Mouse (Mus musculus) liver, postnatal 0 days (tissue): Measurements from ENCODE around the gene Mag. TPM values are rescaled to one million over a fixed set of nuclear protein-coding genes. Genes with fewer than 3 reads are reported as not detected.
A peak's percentile ranks its signal among the peaks of the same experiment; 100 is the strongest.
"Not testable (repeated sequence)": the region's sequence is repeated elsewhere in the genome, so short reads cannot be mapped to it uniquely, and the experiment has no call there.

ENCODE experiments used
- ATAC-seq: fragments of 200-750 bp; cut with Nextera tagmentation; 2 replicates; pipeline ENCODE4 v1.8.0; 2017; ENCODE audit warnings: mild to moderate bottlenecking, moderate library complexity
- DNase-seq: peaks from one replicate; pipeline ENCODE4 v3.0.0-alpha.2; 2016
- H3K27ac ChIP-seq: fragments of 300-500 bp; sonication (generic); 2 replicates; pipeline ENCODE4 v1.5.1; 2014; ENCODE audit warnings: antibody characterized with exemption, moderate library complexity, mild to moderate bottlenecking, low read depth
- H3K27me3 ChIP-seq: fragments of 300-500 bp; sonication (generic); 2 replicates; pipeline ENCODE4 v1.6.1; 2014; ENCODE audit warnings: low read length, control low read depth, mixed read lengths; ENCODE audit not compliant: insufficient read depth
- H3K36me3 ChIP-seq: fragments of 300-500 bp; sonication (generic); replicated peaks from 2 replicates; pipeline ENCODE4 v1.6.1; 2014; ENCODE audit warnings: mild to moderate bottlenecking, control low read depth, low read length, moderate library complexity, mixed read lengths; ENCODE audit not compliant: insufficient read depth
- H3K4me1 ChIP-seq: fragments of 300-500 bp; sonication (generic); 2 replicates; pipeline ENCODE4 v1.6.1; 2014; ENCODE audit warnings: antibody characterized with exemption, mild to moderate bottlenecking, control low read depth; ENCODE audit not compliant: insufficient read depth
- H3K4me2 ChIP-seq: fragments of 300-500 bp; sonication (generic); 2 replicates; pipeline ENCODE4 v1.6.1; 2014; ENCODE audit warnings: low read depth, mild to moderate bottlenecking, low read length, moderate library complexity, mixed read lengths
- H3K4me3 ChIP-seq: fragments of 300-500 bp; sonication (generic); 2 replicates; pipeline ENCODE4 v1.5.1; 2014; ENCODE audit warnings: low read depth, low read length
- H3K9ac ChIP-seq: fragments of 300-500 bp; sonication (generic); replicated peaks from 2 replicates; pipeline ENCODE4 v1.6.1; 2014; ENCODE audit warnings: mild to moderate bottlenecking, moderate library complexity
- H3K9me3 ChIP-seq: fragments of 300-500 bp; sonication (generic); 2 replicates; pipeline ENCODE4 v1.6.1; 2016; ENCODE audit warnings: mild to moderate bottlenecking, control low read depth, low read length, mixed read lengths
- CTCF ChIP-seq: sonication (generic); IDR thresholded peaks from 2 replicates; pipeline ENCODE4 v1.5.1; 2016; ENCODE audit warnings: antibody characterized with exemption, low read depth
- EP300 ChIP-seq: IDR thresholded peaks from 2 replicates; pipeline ENCODE4 v1.6.1; 2016; ENCODE audit warnings: antibody characterized with exemption, low read depth, mild to moderate bottlenecking
- WGBS: fragments of 180-500 bp; shearing (Covaris S2); extraction: QIAGEN DNeasy Blood & Tissue Kit; methylation state at CpG from one replicate; pipeline ENCODE4 v1.1.7; 2014; ENCODE audit not compliant: insufficient replicate concordance; 5-methylcytosine and 5-hydroxymethylcytosine counted together
- polyA plus RNA-seq: library from polyadenylated mRNA; unstranded; fragments of >200 nt; fragmentation: Nextera tagmentation; extraction: Ambion mirVana; gene quantifications from 2 replicates; pipeline ENCODE4 v1.2.1, GENCODE M21; 2015

Gene Mag
- polyA plus RNA-seq, 1 experiment from 2014 or later: 0.47 TPM

DNA sequence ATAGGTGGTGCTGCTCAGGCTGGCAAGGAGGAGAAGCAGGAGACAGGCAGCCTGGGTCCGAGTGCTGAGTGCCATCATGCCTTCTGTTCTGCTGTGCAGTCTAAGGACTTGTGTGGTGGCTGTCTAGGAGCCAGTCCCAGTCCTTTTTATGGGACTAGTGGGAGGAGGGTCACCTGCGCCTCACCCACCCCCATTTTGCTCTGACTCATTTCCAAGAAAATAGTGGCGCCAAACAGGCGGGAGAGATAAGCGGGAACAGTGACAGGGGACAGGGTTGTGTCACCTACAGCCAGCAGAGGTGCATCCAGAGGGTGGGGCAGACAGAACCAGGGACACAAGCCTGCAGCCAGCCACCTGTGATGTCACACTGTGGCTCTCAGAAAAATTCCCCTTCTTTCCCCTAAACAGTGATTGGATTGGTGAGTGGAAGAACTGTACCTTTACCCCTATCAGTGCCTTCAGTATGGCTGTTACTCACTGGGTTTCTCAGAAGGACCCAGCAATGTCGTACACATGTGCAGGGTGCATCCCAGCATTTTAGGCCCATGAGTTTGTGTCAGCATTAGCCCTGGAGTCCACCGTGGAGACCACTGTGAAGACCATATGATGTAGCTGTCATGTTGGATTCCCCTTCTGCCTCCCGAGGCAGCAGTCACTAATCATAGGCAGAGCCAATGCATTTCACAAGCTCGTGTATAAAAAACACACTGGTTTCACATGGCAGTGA is 29.4 kb upstream of the Mag start, which contains the start of gene Hamp:
Gene Hamp (minus strand): TSS at position 124 of the 727 bp plus-strand sequence.
- H3K9me3 ChIP-seq: no peaks in the 10 kb centered on the region
- ATAC-seq (peak; percentile 68), DNase-seq (no peak)
- no peaks in the 10 kb centered on the region for H3K27me3 ChIP-seq
- no peaks in the 10 kb centered on the region for H3K4me1 ChIP-seq
- no peak within 1 kb of the TSS for H3K27ac ChIP-seq
- peak; percentile 82 for TF ChIP-seq EP300
- no peak for TF ChIP-seq CTCF
- 0 out of 2 replicates have a peak within 1 kb of the TSS, but pooled peaks have one; percentile 29 for H3K4me2 ChIP-seq
- 64% methylated on average over 9 of the region's 9 CpGs for whole genome bisulfite sequencing
- H3K9ac ChIP-seq: no peak within 1 kb of the TSS
- H3K4me3 ChIP-seq: no peak within 1 kb of the TSS
- H3K36me3 ChIP-seq: peaks cover 4% of the 10 kb centered on the region; the same call in 1 of the 2 replicates

DNA sequence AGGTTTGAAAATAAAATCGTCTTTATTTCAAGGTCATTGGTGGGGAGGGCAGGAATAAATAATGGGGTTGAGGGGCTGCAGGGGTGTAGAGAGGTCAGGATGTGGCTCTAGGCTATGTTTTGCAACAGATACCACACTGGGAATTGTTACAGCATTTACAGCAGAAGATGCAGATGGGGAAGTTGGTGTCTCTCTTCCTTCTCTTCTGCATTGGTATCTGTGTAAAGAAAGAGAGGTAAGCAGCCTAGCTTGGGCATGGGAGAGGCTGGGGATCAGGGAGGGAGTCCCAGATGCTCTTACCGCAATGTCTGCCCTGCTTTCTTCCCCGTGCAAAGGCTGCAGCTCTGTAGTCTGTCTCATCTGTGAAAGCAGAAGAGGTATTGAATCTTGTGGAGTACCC is 27.7 kb upstream of the Mag start:
- ATAC-seq, H3K4me2 ChIP-seq, H3K27ac ChIP-seq, H3K9ac ChIP-seq, H3K4me3 ChIP-seq, H3K4me1 ChIP-seq, H3K27me3 ChIP-seq, H3K9me3 ChIP-seq, H3K36me3 ChIP-seq, DNase-seq: not testable (repeated sequence)
- WGBS: 36% methylated on average over 3 of the region's 3 CpGs

GRCm38 (mm10) chr7:30940070-30940469 is 25.4 kb upstream of the Mag start:
- H3K27ac ChIP-seq, H3K27me3 ChIP-seq, H3K9ac ChIP-seq, H3K36me3 ChIP-seq, H3K4me3 ChIP-seq, ATAC-seq, H3K4me1 ChIP-seq, DNase-seq, H3K9me3 ChIP-seq, H3K4me2 ChIP-seq: not testable (repeated sequence)
- WGBS: 94% methylated on average over 1 of the region's 1 CpGs

GRCm38 (mm10) chr7:30935422-30936099 is 20.9 kb upstream of the Mag start:
- not testable (repeated sequence) for ATAC-seq, H3K4me1 ChIP-seq, H3K27me3 ChIP-seq, H3K4me3 ChIP-seq, H3K4me2 ChIP-seq, DNase-seq, H3K9ac ChIP-seq, H3K9me3 ChIP-seq, H3K27ac ChIP-seq, H3K36me3 ChIP-seq
- WGBS: 51% methylated on average over 6 of the region's 6 CpGs

- not testable (repeated sequence) for H3K27ac ChIP-seq, H3K36me3 ChIP-seq, H3K4me1 ChIP-seq, H3K9me3 ChIP-seq, H3K4me2 ChIP-seq, DNase-seq, H3K27me3 ChIP-seq, H3K4me3 ChIP-seq, ATAC-seq, H3K9ac ChIP-seq
- 78% methylated on average over 2 of the region's 2 CpGs for WGBS
These were observed 9.9 kb upstream of the Mag start, which contains the start of gene Hamp2 for GRCm38 (mm10) chr7:30924581-30924980. TSS of gene Hamp2 (minus strand) at chr7:30924681.

- Histone ChIP-seq H3K4me1 (no peaks in the 10 kb centered on the region), H3K9ac (no peak overlapping the region), H3K27ac (no peak overlapping the region), H3K9me3 (no peaks in the 10 kb centered on the region), H3K27me3 (no peaks in the 10 kb centered on the region), H3K4me3 (no peak overlapping the region), H3K36me3 (no peaks in the 10 kb centered on the region), H3K4me2 (no peak overlapping the region)
- ATAC-seq (no peak), DNase-seq (no peak)
- TF ChIP-seq CTCF (no peak), EP300 (no peak)
- 57% methylated on average over 3 of the region's 3 CpGs for WGBS
These were observed 9.4 kb upstream of the Mag start for GRCm38 (mm10) chr7:30924071-30924470.

DNA sequence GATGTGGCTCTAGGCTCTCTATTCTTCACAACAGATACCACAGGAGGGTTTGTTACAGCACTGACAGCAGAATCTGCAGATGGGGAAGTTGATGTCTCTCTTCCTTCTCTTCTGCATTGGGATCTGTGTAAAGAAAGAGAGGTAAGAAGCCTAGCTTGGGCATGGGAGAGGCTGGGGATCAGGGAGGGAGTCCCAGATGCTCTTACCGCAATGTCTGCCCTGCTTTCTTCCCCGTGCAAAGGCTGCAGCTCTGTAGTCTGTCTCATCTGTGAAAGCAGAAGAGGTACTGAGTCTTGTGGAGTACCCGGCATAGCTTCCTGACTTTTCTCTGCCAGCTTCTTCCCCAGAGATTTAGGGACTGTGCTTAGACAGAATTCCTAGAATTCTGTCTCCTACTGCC is 7.8 kb upstream of the Mag start:
- H3K36me3 ChIP-seq, H3K9ac ChIP-seq, DNase-seq, H3K9me3 ChIP-seq, H3K4me3 ChIP-seq, H3K27ac ChIP-seq, H3K4me2 ChIP-seq, ATAC-seq, H3K27me3 ChIP-seq, H3K4me1 ChIP-seq: not testable (repeated sequence)
- 39% methylated on average over 3 of the region's 3 CpGs for WGBS
